Mouse (Mus musculus) frontal cortex, adult (tissue): ENCODE results near the gene Gga1.

Experiments used
- ATAC-seq: cut with Nextera tagmentation; 2 replicates; pipeline ENCODE4 v1.9.2; 2017; ENCODE audit warnings: mild to moderate bottlenecking, moderate library complexity, mixed read lengths; ENCODE audit not compliant: low TSS enrichment

Gga1 gene

GRCm38 (mm10) chr15:78913632-78914090 is 36.7 kb downstream of the Gga1 start, which contains the start of gene Pdxp:
Gene Pdxp (plus strand): TSS chr15:78913919.
- ATAC-seq = peak; percentile 79

DNA sequence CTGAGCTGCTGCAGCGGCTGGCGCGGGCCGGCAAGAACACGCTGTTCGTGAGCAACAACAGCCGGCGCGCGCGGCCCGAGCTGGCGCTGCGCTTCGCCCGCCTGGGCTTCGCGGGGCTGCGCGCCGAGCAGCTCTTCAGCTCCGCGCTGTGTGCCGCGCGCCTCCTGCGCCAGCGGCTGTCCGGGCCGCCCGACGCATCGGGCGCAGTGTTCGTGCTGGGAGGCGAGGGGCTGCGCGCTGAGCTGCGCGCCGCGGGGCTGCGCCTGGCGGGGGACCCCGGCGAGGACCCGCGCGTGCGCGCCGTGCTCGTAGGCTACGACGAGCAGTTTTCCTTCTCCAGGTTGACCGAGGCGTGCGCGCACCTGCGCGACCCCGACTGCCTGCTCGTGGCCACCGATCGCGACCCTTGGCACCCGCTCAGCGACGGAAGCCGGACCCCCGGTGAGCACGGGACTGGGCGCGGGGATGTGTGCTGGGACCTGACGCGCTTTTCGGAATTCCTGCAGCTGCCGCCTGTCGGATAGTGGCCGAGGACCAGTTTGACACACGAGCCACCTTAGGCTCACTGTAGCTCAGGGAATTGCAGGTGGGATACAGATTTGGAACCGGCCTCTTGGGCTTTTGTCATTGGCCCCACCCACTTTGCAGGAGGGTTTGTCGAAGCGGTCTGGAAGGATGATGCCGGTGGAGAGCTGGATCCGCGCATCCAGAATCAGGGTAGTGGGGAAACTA is 37.3 kb downstream of the Gga1 start:
- peak; percentile 30 for ATAC-seq

GRCm38 (mm10) chr15:78914823-78915659 is 38.1 kb downstream of the Gga1 start:
- no peak for ATAC-seq

GRCm38 (mm10) chr15:78915660-78916017 is 38.6 kb downstream of the Gga1 start:
- ATAC-seq = peak; percentile 42; the same call in 1 of the 2 replicates

GRCm38 (mm10) chr15:78916052-78916826 is 39.2 kb downstream of the Gga1 start:
- no peak for ATAC-seq

- ATAC-seq = no peak
Observed at GRCm38 (mm10) chr15:78918126-78918525, 41.1 kb downstream of the Gga1 start.

DNA sequence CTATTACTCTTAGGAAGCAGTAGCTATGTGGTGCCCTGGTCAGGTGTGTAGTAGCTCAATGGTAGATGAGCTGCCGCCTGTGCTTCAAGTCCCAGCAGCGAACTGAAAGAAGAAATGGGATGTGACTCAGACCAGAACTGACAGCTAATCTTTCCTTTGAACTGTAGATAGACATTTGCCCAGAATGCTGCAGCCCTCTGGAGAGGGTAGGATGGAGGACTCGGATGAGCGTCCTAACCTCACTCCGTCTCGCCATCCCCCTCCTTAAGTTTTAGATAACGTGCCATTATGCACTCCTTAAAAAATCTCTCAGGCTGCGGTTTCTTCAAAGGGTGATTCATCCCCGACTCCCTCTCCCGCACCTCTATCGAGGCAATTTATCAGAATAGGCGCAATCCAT is 42.9 kb downstream of the Gga1 start:
- no peak for ATAC-seq

- no peak for ATAC-seq
Observed at GRCm38 (mm10) chr15:78922700-78923099, 45.7 kb downstream of the Gga1 start.

DNA sequence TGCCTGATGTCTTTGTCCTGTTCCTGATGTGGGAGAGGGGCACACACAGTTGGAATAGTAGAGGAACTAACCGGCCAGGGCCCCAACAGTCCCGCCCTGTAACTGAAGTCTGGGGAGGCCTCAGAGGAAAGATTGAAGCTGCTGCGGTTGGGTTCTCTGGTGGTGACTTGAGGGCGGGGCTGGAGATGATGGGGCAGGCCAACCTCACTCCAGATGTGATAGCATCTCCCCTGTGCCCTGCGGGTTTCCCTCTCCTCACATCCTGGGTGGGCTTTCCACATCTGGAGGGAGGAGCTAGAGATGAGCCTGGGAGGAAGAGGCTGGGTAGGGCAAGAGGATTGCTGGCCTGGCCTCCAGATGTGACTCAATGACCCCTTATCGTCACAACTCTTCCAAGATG is 46.6 kb downstream of the Gga1 start:
- ATAC-seq = no peak

- no peak for ATAC-seq
Observed at GRCm38 (mm10) chr15:78925129-78925528, 48.1 kb downstream of the Gga1 start.

- 0 out of 2 replicates have a peak, but pooled peaks have one; percentile 17 for ATAC-seq
Observed at GRCm38 (mm10) chr15:78926021-78926919, 49.3 kb downstream of the Gga1 start, which contains the start of gene Lgals1. Gene Lgals1 (plus strand): TSS chr15:78926725.

DNA sequence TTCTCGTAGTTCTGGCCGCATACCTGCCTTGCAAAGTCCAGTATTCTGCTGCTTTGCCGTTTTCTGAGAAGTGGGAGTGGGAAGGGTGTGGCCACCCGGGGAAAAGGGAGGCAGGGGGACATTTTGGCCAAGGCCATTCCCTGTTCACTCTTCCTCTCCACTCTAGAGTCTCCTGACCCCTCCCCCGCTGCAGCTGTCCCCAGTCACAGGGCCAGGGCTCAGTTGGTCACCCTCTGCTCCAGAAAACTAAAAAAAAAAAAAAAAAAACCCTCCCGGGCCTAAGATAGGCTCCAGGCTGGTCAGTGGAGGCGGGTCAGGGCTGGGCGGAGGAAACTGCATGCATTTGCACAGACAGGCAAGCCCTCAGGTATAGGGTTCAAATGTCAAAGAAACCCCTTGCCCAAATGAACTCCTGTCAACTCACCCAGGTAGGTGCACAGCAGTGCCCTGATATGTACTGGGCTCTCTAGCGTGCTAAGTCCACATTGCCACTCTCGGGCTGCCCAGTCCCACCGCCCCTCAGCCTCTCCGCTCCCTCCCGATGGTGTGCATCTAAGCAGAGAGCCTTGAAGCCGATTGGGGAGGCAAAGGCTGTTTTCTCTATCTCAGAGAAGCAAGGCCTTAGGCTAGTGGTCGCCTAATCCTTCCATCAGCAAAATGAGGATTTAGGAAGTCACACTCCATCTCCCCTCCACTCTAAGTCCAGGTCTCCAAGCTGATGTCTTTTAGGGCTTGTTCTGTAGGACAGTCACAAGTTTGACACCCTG is 50.2 kb downstream of the Gga1 start:
- no peak for ATAC-seq

DNA sequence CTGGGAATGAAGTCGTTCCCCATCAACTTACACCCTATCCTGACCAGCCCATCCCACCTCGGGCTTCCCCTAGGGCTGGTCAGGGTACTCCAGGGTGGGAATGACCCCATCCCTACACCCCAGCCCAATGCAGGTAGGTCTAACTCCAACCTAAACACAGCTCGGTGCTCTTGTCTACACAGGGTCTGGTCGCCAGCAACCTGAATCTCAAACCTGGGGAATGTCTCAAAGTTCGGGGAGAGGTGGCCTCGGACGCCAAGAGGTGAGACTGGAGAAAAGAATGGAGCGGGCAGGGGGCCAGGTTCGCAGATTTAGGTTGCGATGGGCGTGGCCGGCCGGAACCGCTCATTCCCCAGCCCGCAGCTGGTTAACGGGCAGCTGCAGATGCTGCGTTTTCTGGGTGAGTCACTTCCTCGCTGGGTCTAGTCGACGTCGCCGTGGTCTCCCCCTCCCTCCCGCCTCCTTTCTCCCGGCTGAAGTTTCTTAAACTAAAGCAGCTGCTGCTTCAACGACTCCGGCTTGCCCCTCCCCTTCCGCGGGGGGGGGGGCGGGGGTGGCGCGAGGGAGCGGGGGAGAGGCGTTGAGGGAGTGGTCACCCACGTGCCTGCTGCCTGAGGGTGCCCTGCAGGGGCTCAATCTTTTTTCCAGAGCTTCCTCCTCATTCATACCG is 50.9 kb downstream of the Gga1 start:
- ATAC-seq = peak; percentile 42; the same call in 1 of the 2 replicates

- ATAC-seq = no peak
Observed at GRCm38 (mm10) chr15:78928539-78928938, 51.5 kb downstream of the Gga1 start.

DNA sequence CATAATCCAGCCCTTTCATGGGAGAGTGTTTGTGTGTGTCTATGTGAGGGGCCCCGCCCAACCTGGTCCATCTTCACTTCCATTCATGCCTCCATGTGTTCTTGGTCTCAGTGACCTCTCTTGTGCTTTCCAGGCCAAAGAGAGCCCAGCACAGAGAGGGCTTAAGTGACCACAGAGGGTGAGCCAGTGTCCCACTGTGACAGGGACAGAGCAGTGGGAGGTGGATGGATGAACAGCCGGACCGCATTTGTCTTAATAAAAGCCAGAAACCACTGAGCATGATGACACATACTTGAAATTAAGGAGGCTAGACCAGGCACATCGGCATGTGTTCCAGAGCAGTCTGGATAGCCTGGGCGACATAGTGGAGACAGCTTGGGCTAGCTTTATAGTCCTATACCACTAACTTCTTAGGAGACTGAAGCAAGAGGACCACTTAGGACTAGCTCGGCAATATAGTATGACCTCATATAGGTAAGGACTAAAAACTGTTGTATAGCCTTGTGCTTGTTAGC is 53.3 kb downstream of the Gga1 start:
- ATAC-seq = no peak

DNA sequence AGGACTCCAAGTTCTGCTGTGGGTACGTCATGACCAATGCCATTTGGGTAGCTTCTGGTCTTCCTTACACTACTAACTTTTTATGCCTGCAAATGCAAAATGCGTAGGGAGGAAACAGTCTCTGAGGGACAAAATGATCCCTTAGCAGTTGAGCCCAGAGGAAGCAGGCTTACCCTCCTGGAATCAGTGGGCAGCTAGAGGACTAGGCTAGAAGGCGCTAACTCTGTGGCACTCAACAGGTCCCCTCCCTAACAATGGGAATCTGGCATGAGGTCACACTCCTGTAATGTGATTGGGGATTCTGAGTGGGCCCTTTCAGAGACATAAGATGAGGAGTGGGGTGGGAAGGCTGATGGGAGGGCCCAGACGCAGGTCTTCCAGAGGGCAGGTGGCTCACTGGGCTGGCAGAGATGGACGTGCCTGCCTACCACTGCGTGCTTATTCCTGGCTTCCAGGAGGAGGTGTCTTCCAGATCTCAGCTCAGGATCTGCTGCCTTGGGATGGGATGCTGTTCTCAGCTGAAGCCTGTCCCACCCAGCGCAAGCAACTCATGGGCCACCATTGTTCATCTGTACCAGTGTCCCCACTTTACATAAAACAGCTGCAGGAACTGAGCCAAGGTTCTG is 53.9 kb downstream of the Gga1 start:
- ATAC-seq = no peak

DNA sequence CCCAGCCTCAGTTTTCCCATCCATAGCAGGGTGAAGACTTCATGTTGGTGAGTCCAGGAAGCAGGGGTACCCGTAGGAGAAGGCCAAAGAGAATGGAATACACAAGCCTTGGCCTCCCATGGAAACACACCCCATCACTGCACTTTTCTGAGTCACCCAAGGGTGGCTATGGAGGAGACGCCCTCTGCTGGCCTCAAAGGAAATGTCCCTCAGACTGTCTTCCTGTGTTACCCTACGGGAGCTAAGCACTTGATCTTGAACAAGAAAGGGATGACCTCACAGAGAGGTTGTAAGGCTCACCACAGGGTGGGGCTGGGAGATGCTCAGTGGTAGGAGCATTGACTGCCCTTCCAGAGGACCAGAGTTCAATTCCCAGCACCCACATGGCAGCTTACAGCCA is 54.6 kb downstream of the Gga1 start:
- ATAC-seq = peak; percentile 24; the same call in 1 of the 2 replicates

DNA sequence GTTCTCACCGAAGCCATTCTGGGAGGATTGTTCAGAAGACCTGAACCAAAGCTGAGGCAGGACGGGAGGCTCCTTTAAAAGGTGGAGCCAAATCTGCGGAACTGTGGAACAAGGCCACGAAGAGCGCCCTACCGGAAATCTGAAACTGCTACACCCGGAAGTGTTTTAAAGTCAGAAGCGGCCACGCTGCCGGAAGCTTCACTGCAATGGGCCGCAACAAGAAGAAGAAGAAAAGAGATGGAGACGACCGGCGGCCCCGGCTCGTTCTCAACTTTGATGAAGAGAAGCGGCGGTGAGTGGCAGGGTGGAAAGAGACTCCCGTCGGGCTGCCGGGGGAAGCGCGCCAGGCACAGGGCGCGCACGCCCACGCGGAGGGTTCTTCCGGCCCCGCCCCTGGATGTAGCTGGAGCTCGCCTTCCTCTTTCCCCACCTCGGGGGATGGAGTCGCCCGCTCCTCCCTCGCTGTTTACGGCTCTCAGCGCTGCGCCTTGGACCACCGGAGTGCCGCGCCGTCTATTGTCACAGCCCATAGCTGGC is 57.9 kb downstream of the Gga1 start, which contains the start of gene Nol12:
Nol12 (plus strand) TSS at position 150 of the 537 bp plus-strand sequence.
- ATAC-seq = peak; percentile 81
